9 mouse cellular contexts compared by ENCODE assay signal in the genomic region with DNA sequence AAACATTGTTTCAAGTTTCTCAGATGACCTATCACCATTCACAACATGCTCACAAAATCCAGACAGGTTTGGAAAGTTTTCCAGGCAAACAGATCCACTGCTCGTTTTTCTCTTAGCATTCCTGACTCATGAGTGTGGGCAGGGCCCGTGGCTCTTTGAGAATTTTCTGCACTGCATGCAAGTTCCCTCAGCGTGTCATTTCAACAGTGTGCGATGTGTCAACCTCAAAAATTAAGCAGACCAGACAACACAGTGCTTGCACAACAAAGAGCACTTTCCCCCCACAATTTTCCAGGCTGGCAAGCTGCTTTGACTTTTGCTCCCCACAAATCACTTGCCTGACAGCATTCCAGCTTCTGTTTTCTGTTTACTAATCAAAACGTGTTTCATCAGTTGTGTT.
DNase-seq lines count a peak whose midpoint lies in the region; ATAC-seq and TF ChIP-seq lines count a peak whose summit lies in the region.
"Had no signal": no experiment of that assay in that cellular context is flagged by ENCODE, and none has a peak within 500 bp of the region (broad histone marks: within the 10 kb centered on the region; RNA-seq: fewer than 3 reads in every experiment).

No protein-coding gene starts in this region.

- no peaks in the 10 kb centered on the region for H3K27me3 ChIP-seq in liver, adult 2 months (ENCODE audit: control insufficient read depth, insufficient read depth, low read length)
- no peaks in the 10 kb centered on the region for H3K27me3 ChIP-seq in forebrain, embryonic 14.5 days (replicated peaks; ENCODE audit: control insufficient read depth, insufficient read depth, low read length)
- H3K27me3 ChIP-seq: hindbrain, embryonic 15.5 days had no signal

- H3K27ac ChIP-seq in liver, adult 2 months (replicated peaks; ENCODE audit: insufficient read depth, low read depth, low read length) = no peak overlapping the region
- no peak overlapping the region for H3K27ac ChIP-seq in forebrain, embryonic 14.5 days (ENCODE audit: low read depth, low read length)
- H3K27ac ChIP-seq: hindbrain, embryonic 15.5 days; macrophage had no signal

- H3K9ac ChIP-seq in liver, adult 2 months (ENCODE audit: low read depth, low read length) = no peak overlapping the region
- no peak overlapping the region for H3K9ac ChIP-seq in forebrain, embryonic 14.5 days (ENCODE audit: low read length)
- H3K9ac ChIP-seq: hindbrain, embryonic 15.5 days had no signal

- no peaks in the 10 kb centered on the region for H3K79me2 ChIP-seq in liver, adult 2 months (ENCODE audit: control insufficient read depth, insufficient read depth, low read length)

- H3K4me1 ChIP-seq in liver, adult 2 months (ENCODE audit: control insufficient read depth, insufficient read depth, low read length) = no peaks in the 10 kb centered on the region
- H3K4me1 ChIP-seq in forebrain, embryonic 14.5 days (ENCODE audit: control insufficient read depth, insufficient read depth, low read length) = no peaks in the 10 kb centered on the region

- TF ChIP-seq POLR2A in liver, adult 2 months (IDR thresholded peaks at IDR 0.05; ENCODE audit: extremely low read depth, insufficient read depth, low read length) = no peak
- TF ChIP-seq POLR2A in brain, embryonic 14.5 days (IDR thresholded peaks at IDR 0.05; ENCODE audit: borderline replicate concordance, extremely low read depth, insufficient read depth, insufficient read length, poor library complexity, severe bottlenecking) = no peak

- no peak overlapping the region for H3K4me3 ChIP-seq in liver, adult 2 months (ENCODE audit: insufficient read depth, low read depth, low read length)
- no peak overlapping the region for H3K4me3 ChIP-seq in forebrain, embryonic 14.5 days (ENCODE audit: low read depth, low read length)
- H3K4me3 ChIP-seq: hindbrain, embryonic 15.5 days had no signal

- H3K4me2 ChIP-seq in forebrain, embryonic 14.5 days (ENCODE audit: low read length) = no peak overlapping the region
- H3K4me2 ChIP-seq: hindbrain, embryonic 15.5 days had no signal

- TF ChIP-seq CTCF in liver, adult 2 months (IDR thresholded peaks at IDR 0.05; ENCODE audit: low read depth, low read length) = no peak
- no peak for TF ChIP-seq CTCF in brain, embryonic 14.5 days (IDR thresholded peaks at IDR 0.05; ENCODE audit: borderline replicate concordance, extremely low read depth, insufficient read depth, insufficient read length)

- H3K9me3 ChIP-seq in forebrain, embryonic 14.5 days (replicated peaks; ENCODE audit: control insufficient read depth, low read length) = no peaks in the 10 kb centered on the region
- H3K9me3 ChIP-seq: hindbrain, embryonic 15.5 days had no signal

- peak; percentile 74 for DNase-seq in liver, adult 2 months (ENCODE audit: extremely low read depth, low read depth, low spot score)
- no peak for DNase-seq in liver
- peak; percentile 93 for DNase-seq in Muller cell, postnatal 12 days (ENCODE audit: inconsistent ontology term)
- peak; percentile 14 for DNase-seq in brain, embryonic 14.5 days (ENCODE audit: low read depth)
- peak; percentile 12 to 36 for DNase-seq in kidney, postnatal 25 days
- DNase-seq in neural tube, embryonic 10.5 days (ENCODE audit: extremely low spot score, low spot score) = no peak
- no peak for DNase-seq in forebrain, embryonic 14.5 days (ENCODE audit: low spot score)

- no peaks in the 10 kb centered on the region for H3K36me3 ChIP-seq in liver, adult 2 months (ENCODE audit: control insufficient read depth, insufficient read depth, low read length)
- H3K36me3 ChIP-seq in forebrain, embryonic 14.5 days (ENCODE audit: control insufficient read depth, insufficient read depth, low read length) = no peaks in the 10 kb centered on the region
- H3K36me3 ChIP-seq: hindbrain, embryonic 15.5 days had no signal

- ATAC-seq in forebrain, embryonic 14.5 days = no peak

- WGBS in liver, adult 2 months = 42% methylated on average over 5 of the region's 5 CpGs
- 57% methylated on average over 5 of the region's 5 CpGs for WGBS in forebrain, embryonic 14.5 days

Comparison
In these comparisons a context has a peak if more than half of its experiments do, and no peak if none do; other contexts are left out.
1. DNase-seq: peak in liver, adult 2 months (single experiment), Muller cell, postnatal 12 days (single experiment), brain, embryonic 14.5 days (single experiment) and kidney, postnatal 25 days (2 of 2); none in liver (single experiment), neural tube, embryonic 10.5 days (single experiment) and forebrain, embryonic 14.5 days (single experiment).